Mouse (Mus musculus) lung, postnatal 10 days (tissue): ENCODE measurements around the gene Wee1.
A peak's percentile ranks its signal among the peaks of the same experiment; 100 is the strongest.
"Not testable (repeated sequence)": the region's sequence is repeated elsewhere in the genome, so short reads cannot be mapped to it uniquely, and the experiment has no call there.

ENCODE experiments used
- DNase-seq: peaks from one replicate; pipeline ENCODE4 v3.0.0; 2021

The Wee1 gene

DNA sequence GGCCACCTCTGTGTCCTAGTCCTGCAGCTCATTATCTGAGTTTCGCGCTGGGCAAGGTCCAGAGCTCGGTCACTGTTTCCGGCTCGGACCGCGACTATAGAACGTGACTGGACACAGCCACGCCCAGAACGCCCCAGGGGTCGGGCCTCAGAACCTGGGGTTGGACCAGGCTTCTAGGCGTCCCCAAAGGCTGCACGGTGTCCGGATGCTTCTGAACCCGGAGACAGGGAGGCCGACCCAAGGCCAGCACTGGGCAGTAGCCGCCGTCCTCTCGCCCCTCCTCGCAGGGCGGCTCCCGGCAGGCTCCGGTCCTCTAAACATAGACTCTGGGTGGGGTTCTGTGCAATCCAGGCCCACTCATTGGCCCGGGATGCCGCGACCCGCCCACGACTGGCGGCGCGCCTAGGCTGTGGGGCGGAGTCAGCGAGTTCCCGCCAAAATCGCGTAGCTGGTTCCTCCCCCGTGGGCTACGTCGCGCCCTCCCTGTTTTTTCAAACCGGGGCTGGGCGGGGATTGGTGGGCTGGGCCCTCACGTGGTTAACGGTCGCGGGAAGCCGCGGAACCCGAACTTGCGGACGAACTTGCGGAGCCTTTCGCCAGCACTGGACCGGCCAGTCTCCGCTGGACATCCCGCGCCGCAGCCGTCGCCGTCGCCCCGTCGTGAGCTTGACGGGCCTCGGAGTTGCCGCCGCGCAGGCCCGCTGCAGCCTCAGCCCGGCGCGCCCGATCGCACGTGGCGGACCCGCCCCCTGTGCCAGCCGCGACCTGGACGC, at the start of gene Wee1:
TSS of gene Wee1 (plus strand) at position 531 of the 773 bp plus-strand sequence.
- peak; percentile 99 for DNase-seq

DNA sequence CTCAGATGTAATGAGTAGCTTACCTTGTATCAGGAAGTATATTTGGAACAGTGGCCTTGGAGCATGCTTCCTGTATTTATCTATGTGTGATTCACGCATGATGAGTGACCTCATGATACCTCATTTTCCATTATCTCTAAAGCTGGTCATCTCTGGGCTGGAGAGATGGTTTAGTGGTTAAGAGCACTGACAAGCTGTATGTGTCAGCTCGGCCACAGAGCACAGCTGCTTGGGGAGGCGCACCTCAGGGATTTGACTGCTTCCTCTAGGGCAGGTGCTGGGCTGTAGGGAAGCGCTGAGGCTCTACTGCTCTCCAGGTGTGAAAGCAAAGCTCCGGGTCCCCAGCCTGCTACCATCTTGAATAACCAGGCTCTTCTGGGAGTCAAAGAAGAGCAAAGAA, 43.7 kb upstream of the Wee1 start:
- no peak for DNase-seq

DNA sequence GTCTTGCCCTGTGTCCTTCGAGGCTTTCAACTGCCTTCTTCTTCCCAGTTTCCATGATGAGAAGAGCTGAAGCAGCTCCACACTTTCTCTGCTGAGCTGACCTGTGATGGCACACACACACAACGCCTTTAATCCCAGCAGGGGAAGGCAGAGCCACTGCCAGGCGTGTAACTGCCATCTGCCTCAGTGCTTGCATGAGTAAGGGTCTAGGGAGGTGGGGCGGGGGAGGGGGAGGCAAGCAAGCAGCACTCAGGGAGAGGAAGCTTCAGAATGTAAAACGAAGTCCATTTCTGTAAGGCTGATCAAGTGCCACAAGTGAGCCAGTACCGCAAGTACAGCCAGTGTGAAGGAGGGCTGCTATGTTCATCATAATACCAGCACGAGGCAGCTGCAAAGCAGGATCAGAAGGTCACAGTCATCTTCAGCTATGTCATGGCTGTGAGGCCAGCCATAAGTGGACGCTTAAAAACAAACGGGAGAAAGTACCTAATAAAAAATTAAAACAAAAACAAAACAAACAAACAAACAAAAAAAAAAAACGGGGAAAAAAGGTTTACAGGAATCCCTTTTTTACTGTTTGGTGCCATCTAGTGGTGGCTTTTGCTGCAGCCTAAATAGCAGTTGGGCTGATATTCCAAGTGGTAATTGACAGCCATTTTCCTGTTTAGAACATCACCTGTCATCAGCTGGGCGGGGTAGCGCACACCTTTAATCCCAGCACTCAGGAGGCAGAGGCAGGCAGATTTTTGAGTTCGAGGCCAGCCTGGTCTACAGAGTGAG, 38.3 kb upstream of the Wee1 start:
- peak; percentile 78 for DNase-seq

DNA sequence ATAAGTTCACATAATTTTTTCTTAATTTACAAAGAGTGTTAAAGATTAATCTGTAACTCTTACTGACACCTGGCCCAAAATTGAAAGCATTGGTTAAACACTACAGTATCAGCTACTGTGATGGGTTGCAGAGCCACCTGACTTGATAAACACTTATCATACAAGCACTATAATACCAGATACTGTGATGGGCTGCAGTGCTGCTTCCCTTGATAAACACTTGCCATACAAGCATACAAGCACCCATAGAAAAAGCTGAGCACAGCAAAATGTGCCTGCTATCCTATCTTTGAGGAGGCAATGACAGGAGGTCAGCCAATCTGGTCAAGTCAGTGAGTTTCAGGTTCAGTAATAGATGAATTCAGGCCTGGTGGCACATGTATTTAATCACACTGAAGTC, 36.6 kb upstream of the Wee1 start:
- DNase-seq: no peak

DNA sequence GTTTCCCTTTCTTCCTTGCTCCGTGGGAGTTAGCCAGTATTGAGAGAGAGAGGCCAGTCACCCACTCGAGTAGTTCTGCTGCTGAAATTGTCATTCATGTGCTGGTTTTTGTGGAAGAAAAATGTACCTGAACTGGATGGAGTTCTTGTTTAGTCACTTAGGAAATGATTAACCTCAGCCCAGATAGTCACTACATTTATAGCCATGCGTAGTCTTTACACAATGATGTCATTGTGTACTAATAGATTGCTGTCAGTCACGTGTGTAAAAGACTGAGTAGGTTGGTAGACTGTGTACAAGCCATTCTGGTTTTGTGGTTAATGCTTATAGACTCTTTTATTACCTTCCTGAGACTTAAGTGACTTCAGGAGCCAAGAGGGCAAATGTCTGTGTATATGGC, 33.9 kb upstream of the Wee1 start:
- no peak for DNase-seq

DNA sequence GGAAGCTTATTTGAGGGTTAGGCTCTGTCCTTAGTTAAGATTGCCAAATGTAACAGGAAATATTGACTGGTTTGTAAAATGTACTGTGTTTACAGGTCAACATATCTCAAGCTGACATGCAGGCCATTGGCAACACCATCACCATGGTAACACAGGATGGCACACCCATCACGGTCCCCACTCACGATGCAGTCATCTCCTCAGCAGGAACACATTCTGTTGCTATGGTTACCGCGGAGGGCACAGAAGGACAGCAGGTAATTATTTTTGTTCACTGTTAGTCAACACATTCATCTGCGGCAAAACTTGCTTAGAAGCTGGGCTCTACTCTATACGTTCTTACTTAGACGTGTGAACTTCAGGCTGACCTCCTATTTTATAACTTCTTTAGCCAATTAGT, 30.2 kb upstream of the Wee1 start:
- DNase-seq: no peak

DNA sequence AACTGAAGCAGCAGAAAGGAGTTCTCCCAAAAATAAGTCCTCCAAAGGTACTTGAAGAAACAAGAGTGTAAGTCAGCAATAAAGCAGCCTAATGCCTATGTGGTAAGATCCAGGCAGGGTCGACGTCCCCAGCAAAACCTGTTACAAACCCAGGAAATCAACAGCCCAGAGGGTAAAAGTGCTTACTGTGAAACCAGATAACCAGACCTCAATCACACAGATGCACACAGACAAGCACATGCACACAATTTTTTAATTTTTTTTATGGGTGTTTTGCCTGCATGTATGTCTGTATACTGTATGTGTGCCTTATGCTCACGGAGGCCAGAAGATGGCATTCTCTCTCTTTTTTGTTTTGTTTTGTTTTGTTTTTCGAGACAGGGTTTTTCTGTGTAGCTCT, 25.5 kb upstream of the Wee1 start:
- DNase-seq: no peak

DNA sequence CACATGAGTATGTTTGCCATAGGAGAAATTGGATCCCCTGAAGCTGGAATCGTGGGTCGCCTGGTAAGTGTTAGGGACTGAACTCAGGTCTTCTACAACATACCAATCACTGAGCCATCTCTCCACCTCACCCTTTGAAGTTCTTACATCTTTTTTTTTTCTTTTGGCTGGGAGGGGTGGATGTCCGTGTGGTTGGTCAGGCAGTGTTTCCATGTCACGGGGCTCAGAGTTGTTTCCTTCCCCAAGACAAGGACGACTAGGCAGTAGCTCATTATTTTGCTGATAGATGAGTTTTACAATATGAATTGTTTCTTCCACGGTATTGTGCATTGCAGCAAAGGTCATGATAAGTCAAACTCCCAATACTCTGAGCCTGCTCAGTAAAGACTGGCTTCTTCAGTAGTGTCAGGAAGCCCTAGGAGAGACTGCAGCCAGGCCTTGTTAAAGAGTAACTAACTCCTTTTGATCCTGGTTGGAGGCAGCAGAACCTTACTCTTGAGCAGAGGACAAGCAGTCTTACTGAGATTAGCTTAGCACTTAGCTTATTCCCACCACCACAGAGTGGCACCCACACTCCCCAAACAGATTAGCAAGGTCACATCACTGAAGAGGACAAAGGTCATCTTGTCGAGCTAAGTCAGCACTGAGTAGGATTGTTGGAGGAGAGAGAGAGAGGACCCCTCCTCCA, 24.6 kb upstream of the Wee1 start:
- no peak for DNase-seq

DNA sequence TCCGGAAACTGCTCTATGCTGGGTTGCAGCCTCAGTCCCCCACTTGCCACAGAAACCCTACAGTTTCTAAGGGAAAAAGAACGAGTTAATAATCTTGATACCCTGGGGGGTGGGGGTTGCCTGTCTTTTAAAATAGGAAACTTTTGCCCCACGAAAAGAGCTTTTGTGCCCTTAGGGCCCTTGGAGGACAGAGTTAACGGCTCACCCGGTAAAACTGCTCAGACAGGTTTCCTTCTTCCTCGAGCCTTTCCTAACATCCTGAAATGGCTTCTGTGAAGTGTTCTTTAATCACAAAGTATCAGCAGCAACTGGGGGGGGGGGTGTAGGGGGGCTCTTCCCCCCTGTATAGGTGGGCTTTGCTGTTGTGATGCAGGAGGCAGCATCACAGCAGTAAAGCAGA, 21.0 kb upstream of the Wee1 start:
- no peak for DNase-seq

DNA sequence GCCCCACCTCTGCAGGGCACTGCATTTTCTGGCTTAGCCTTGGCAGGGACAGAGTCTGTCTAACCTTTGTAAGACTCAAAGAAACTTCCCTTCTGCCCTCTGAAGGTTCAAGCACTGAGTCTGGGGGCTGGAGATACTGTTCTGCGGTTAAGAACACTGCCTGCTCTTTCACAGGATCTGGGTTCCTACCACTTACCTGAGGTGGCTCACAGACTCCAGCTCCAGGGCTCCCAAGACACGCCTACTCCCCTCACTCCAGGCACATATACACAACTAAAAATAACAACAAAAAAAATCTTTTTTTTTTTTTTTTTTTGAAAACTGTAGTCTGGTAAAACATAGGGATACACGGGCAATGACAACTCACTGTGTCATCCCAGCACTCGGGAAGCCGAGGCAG, 20.6 kb upstream of the Wee1 start:
- no peak for DNase-seq

DNA sequence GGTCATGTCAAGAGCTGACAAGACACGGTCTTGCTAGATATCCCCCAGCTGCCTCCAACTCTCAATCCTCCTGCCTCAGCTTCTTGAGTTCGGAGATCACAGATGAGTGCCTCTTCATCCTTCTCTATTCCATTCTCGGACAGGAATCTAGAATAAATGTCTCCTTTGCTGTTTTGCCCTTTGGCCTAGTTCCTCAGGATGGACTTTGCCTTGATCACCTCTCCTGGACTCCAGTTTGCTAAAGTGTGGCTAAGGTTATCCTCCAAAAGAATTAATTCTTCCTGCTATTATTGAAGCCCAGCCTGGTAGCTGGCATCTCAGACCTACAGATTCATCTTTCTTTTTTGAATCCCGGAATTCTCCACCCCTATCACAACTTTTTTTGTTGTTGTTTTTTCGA, 16.8 kb upstream of the Wee1 start:
- no peak for DNase-seq

DNA sequence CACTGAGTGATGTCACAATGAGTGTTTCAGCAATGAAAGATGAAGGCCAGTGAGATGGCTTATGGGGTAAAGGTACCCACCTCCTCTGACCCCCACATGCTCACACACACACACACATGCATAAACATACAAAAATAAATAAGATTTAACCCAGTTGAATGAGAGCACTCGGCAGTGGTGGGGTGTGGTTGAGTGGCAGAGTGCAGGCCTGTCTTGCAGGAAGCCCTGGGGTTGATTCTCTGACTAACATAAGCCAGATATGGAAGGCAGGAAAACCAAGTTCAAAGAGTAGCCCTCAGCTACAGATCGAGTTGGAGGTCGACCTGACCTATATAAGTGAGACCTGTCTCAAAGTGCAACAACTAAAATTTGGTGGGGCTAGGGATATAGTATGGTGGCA, 15.2 kb upstream of the Wee1 start:
- DNase-seq: no peak

DNA sequence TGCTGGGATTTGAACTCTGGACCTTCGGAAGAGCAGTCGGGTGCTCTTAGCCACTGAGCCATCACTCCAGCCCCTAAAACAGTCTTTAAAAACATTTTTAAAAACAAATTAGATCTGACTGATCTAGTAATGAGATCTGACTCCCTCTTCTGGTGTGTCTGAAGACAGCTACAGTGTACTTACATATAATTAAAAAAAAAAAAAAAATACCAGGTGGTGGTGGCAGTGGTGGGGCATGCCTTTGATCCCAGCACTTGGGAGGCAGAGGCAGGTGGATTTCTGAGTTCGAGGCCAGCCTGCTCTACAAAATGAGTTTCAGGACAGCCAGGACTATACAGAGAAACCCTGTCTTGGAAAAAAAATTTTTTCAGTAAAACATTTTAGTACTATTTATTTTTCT, 13.3 kb upstream of the Wee1 start:
- not testable (repeated sequence) for DNase-seq

DNA sequence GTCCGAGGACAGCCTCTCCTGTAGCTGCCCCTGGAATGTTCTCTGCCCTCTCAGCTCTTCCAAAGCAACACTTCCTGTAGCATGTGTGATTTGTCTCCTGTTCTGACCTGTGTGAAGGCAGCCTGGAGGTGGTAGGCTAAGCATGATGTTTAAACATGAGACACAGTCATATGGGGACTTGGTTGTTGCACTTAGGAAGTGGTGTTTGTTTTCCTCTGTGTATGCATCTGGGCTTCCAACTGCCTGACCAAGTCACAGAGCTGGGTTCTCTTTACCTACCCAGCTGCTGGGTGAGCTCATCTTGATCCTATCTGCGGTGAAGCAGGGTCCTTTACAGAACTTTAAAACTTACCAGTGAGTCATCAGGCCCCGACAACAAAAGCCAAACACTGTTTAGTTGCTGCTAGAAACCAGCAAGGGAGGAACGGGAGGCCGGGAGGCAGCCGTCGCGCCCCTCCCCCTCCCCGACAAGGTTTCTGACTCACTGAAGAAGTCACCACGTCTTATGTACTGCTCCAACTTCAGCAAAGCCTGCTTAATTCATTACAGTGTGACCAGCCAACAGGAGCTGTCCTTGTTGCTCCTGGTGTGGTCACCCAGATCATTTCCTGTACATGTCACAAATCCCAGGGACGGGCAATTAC, 12.8 kb upstream of the Wee1 start:
- peak; percentile 84 for DNase-seq

DNA sequence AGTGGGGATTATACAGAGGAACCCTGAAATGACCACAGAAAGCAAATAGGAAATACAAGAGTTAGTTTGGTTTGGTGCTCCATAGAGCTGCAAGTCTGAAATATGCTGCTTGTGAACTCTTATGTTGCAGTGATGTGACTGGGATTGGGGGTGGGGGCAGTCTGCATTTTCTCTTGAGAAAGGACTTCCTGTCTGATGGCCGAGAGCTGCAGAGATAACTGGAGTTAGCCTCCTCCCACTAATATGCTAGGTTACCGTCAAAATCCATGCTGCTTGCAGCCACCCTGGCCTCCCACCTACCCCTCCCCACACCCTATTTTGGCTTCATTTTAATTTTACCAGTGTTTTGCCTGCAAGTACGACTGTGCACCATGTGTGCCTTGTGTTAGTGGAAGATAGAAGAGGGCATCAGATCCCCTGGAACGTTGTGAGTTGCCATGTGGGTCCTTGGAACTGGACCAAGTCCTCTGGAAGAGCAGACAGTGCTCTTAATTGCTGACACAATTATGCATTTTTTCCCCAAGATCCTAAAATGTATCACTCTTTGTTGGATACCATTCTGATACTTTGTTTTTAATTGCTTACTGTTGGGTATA, 11.7 kb upstream of the Wee1 start:
- peak; percentile 41 for DNase-seq

DNA sequence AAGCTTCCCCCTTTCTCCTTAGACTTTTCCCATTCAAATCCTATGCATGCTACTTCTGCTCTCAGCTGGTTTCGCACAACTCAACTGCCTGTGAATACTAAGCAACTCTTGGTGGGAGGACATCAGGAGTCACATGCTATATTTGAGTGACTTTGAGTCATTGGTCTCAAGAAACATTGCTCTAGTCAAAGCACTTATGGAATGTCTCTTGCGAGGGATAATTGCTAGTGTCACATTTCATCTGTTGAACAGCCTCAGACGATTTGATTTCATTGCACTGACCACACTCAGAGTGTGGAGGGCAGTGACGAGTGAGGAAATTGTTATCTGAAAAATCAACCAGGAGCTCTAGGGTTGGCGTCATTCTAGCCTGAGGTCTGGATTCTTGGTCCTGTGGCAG, 7.1 kb upstream of the Wee1 start:
- no peak for DNase-seq

DNA sequence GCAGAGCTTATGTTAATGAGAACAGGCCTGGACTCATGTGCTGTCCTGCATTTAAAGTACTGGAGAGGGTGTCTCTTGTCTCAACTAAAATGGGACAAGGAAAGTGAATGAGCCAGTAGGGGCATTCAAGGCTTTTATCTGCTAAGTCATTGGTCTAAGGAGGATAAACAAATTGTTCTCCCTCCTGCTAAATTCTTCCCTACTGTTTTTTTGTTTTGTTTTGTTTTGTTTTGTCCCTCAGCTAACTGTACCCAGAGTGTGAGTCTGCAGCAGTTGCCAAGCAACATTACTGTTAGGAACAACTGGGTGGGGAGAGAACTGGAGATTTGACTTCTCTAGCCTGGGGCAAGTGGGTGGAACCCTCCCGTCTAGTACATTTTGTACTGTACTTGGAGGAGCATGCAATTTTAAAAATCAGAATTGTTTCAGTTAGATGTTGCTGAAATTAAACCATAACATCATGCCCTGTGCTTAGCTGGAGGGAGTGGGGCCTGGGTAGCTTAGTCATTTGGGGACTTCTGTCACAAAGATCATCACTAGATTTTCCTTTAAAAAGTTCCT, 5.0 kb upstream of the Wee1 start:
- DNase-seq: peak; percentile 83

DNA sequence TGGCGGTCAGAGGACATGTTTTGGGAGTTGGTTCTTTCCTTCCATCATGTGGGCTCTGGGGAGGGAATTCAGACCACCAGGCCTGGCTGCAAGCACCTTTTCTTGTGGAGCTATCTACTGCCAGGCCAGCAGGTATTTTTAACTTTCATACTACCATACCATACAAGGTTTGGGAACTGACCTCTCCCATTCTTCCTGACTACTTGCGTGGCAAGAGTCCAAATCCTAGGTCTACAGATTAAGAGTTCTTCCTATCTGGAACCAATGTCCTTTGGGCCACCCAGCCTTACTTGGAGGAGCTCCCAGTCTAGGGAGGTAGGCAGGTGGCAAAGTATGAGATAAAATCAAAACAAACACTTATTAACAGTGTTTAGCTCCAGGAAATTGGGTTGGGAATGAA, 3.4 kb upstream of the Wee1 start:
- DNase-seq: no peak

DNA sequence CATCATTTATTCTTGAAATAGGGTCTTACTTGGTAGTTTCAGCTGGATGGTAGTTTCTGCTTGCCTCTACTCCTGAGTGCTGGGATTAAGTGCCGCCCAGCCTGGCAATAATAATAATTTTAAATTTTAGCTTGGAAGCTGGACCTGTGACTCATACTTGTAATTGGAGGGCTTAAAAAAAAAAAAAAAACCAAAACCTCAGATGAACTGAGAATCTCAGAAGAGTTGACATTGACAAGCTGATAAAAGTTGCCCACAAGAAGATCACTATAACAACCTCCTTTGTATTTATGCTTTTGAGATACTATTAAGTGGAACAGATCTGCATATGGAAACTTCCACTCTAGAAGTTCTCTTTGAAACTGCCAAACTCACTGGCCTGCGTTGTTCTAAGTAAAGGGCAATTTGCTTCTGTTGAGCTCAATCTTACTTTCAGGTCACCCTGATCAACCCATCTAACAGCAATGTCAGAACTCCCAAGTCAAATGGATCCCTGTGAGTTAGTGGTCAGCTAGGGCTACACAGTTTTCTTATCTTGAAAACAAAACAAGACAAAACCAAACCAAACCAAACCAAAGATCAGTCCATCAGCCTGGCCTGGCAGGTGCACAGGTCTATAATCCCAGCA, 1.6 kb upstream of the Wee1 start:
- no peak for DNase-seq

DNA sequence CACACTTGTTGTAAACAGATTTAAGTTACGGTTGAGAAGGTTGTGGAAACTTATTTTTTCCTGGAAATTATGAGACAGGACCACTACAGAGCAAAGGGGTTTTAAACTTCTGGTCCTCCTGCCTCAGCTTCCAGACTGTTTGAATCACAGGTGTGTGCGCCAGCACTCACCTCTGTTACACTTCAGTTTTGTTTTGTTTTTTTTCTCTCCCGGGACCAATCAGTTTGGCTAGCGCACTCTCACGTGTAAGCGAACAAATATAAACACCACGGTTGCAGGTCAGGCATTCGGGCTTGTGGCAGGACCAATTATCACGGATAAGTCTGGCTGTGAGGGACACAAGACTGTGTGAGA, 707 bp upstream of the Wee1 start:
- DNase-seq: no peak

DNA sequence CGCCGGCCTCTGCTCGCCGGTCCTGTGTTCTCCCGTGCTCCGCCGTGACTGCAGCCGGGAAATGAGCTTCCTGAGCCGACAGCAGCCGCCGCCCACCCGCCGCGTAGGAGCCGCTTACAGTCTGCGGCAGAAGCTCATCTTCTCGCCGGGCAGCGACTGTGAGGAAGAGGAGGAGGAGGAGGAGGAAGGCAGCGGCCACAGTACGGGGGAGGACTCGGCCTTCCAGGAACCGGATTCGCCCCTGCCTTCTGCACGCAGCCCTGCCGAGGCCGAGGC, 381 bp downstream of the Wee1 start:
- DNase-seq: no peak

DNA sequence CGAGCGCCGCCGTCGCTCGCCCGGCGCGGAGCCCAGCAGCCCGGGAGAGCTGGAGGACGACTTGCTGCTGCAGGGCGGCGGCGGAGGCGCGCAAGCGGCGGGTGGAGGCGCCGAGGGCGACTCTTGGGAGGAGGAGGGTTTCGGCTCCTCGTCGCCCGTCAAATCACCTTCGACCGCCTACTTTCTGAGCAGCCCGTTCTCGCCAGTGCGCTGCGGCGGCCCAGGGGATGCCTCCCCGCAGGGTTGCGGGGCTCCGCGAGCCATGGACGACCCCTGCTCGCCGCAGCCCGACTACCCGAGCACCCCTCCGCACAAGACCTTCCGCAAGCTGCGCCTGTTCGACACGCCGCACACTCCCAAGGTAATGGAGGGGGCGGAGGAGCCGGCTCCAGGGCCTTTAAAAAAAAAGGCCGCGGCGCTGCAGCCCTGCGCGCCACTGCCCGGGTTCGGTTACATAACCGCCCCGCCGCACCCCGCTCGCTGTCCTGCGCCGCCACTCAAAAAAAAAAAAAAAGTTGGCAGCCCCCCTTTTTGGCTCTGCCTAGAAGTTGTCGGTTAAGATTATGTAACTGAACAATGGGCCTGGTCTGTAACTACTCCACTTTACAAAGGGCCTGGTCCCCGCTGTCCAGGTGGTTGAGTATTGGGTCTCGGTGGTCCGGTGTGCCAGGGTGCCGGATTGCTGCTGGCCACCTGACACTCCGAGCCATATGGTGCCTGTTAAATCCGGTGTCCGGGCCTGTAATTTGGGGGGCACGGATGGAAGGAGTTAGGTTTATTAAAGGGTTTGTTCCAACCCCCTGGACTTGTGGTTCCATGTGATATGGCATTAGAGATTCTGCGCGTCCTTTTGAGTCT, 948 bp downstream of the Wee1 start:
- peak; percentile 81 for DNase-seq
